Mouse (Mus musculus): ENCODE measurements at regions not wholly inside any gene's neighbourhood (a gene's known extent, or its start where the extent isn't known, plus 50 kb on each side); places are given as distances from the start of the nearest gene placed in this dataset.

GRCm38 (mm10) chr8:126800976-126801375 is 144.7 kb downstream of the Tomm20 start:
- TF ChIP-seq CHD1 (IDR thresholded peaks at IDR 0.05; ENCODE audit: low read depth, low read length) (no peak), USF2 (conservative IDR thresholded peaks at IDR 0.05; ENCODE audit: low read depth, low read length) (no peak), ZNF384 (IDR thresholded peaks at IDR 0.05; ENCODE audit: low read depth, low read length) (no peak), MAZ (IDR thresholded peaks at IDR 0.05; ENCODE audit: low read depth, low read length) (no peak), NRF1 (IDR thresholded peaks at IDR 0.05; ENCODE audit: low read depth, low read length) (no peak), E2F4 (IDR thresholded peaks at IDR 0.05; ENCODE audit: insufficient replicate concordance, low read depth, low read length) (no peak), GABPA (IDR thresholded peaks at IDR 0.05; ENCODE audit: insufficient replicate concordance, low read depth, low read length) (no peak), SMC3 (IDR thresholded peaks at IDR 0.05; ENCODE audit: low read depth, low read length) (no peak), CHD2 (IDR thresholded peaks at IDR 0.05; ENCODE audit: low read length) (no peak), POLR2AphosphoS2 (IDR thresholded peaks at IDR 0.05; ENCODE audit: low read depth, low read length) (no peak), MXI1 (IDR thresholded peaks at IDR 0.05; ENCODE audit: low read depth, low read length) (no peak), MAFK (IDR thresholded peaks at IDR 0.05; ENCODE audit: insufficient replicate concordance, low read length) (no peak), KAT2A (IDR thresholded peaks at IDR 0.05; ENCODE audit: insufficient replicate concordance, low read length) (no peak)
- H3K9ac ChIP-seq (ENCODE audit: insufficient read depth, low read depth) = no peak overlapping the region
- peaks cover 2% of the 10 kb centered on the region for H3K9me3 ChIP-seq (replicated peaks; ENCODE audit: low read length)
- DNase-seq (ENCODE audit: extremely low read depth) = no peak
- H3K4me2 ChIP-seq (ENCODE audit: insufficient read depth, low read depth, poor library complexity, severe bottlenecking) = no peak overlapping the region
- dilution Hi-C loops (cut with MboI; ENCODE audit: extremely low pct_ligation_motif_present, extremely low pct_unique_long_range_greater_than_20kb, low sequenced_read_pairs) (no loop called here), in situ Hi-C loops (cut with MboI; ENCODE audit: low pct_ligation_motif_present, low pct_unique_long_range_greater_than_20kb, low sequenced_read_pairs) (loop anchor here (5.0 kb wide), 1 partner anchor 39 kb away; no protein-coding TSS in a partner anchor)
- no peaks in the 10 kb centered on the region for H3K79me2 ChIP-seq (replicated peaks; ENCODE audit: control insufficient read depth, extremely low read depth, insufficient read depth, poor library complexity, severe bottlenecking)
- H3K27ac ChIP-seq (ENCODE audit: insufficient read depth, low read depth) = no peak overlapping the region
- peaks cover 37 to 64% of the 10 kb centered on the region in 2 experiments for H3K4me1 ChIP-seq (ENCODE audit: control insufficient read depth in 1 of 2, insufficient read depth in 2 of 2)
- no peaks in the 10 kb centered on the region for H3K27me3 ChIP-seq (replicated peaks)
- H3K4me3 ChIP-seq (replicated peaks in 1 of 3; ENCODE audit: low read depth in 2 of 3, low read length in 2 of 3, poor library complexity in 1 of 3) = no peak overlapping the region
- peaks cover 0 to 4% of the 10 kb centered on the region in 2 experiments for H3K36me3 ChIP-seq (replicated peaks in 1 of 2; ENCODE audit: control insufficient read depth in 1 of 2, insufficient read depth in 1 of 2, low read length in 1 of 2)

- no peak overlapping the region for H3K9ac ChIP-seq (ENCODE audit: insufficient read depth, low read depth)
- no peak overlapping the region for H3K4me2 ChIP-seq (ENCODE audit: insufficient read depth, low read depth, poor library complexity, severe bottlenecking)
- TF ChIP-seq RCOR1 (conservative IDR thresholded peaks at IDR 0.05; ENCODE audit: low read depth, low read length) (no peak), ELF1 (IDR thresholded peaks at IDR 0.05; ENCODE audit: low read depth, low read length) (peak; percentile 48), MAX (IDR thresholded peaks at IDR 0.05; ENCODE audit: low read length) (no peak), KAT2A (IDR thresholded peaks at IDR 0.05; ENCODE audit: insufficient replicate concordance, low read length) (no peak)
- H3K4me3 ChIP-seq (replicated peaks in 1 of 3; ENCODE audit: low read depth in 2 of 3, low read length in 2 of 3, poor library complexity in 1 of 3) = no peak overlapping the region
- no peaks in the 10 kb centered on the region for H3K27me3 ChIP-seq (replicated peaks)
- no peak overlapping the region for H3K27ac ChIP-seq (ENCODE audit: insufficient read depth, low read depth)
- peaks cover 2% of the 10 kb centered on the region for H3K9me3 ChIP-seq (replicated peaks; ENCODE audit: low read length)
- peaks cover 0 to 6% of the 10 kb centered on the region in 2 experiments for H3K36me3 ChIP-seq (replicated peaks in 1 of 2; ENCODE audit: control insufficient read depth in 1 of 2, insufficient read depth in 1 of 2, low read length in 1 of 2)
- DNase-seq (ENCODE audit: extremely low read depth) = no peak
- no peaks in the 10 kb centered on the region for H3K79me2 ChIP-seq (replicated peaks; ENCODE audit: control insufficient read depth, extremely low read depth, insufficient read depth, poor library complexity, severe bottlenecking)
- in situ Hi-C loops (cut with MboI; ENCODE audit: low pct_ligation_motif_present, low pct_unique_long_range_greater_than_20kb, low sequenced_read_pairs) = no loop called here
- dilution Hi-C loops (cut with MboI; ENCODE audit: extremely low pct_ligation_motif_present, extremely low pct_unique_long_range_greater_than_20kb, low sequenced_read_pairs) = no loop called here
- H3K4me1 ChIP-seq (ENCODE audit: control insufficient read depth in 1 of 2, insufficient read depth in 2 of 2) = peaks cover 27 to 44% of the 10 kb centered on the region in 2 experiments
Observed at GRCm38 (mm10) chr8:126797571-126798334, 147.9 kb downstream of the Tomm20 start.
